Mouse (Mus musculus) midbrain, embryonic 14.5 days (tissue): ENCODE measurements at regions not wholly inside any gene's neighbourhood (a gene's known extent, or its start where the extent isn't known, plus 50 kb on each side); places are given as distances from the start of the nearest gene placed in this dataset.
A peak's percentile ranks its signal among the peaks of the same experiment; 100 is the strongest.

ENCODE experiments used
- ATAC-seq: fragments of 200-750 bp; cut with Nextera tagmentation; 2 replicates; pipeline ENCODE4 v1.8.0; 2017; ENCODE audit warnings: moderate number of reproducible peaks, moderate library complexity; ENCODE audit not compliant: low FRiP score, low TSS enrichment
- DNase-seq: peaks from one replicate; pipeline ENCODE4 v3.0.0-alpha.2; 2015
- H3K27ac ChIP-seq: fragments of 300-500 bp; sonication (generic); replicated peaks from 2 replicates; pipeline ENCODE4 v1.5.1; 2014; ENCODE audit warnings: mild to moderate bottlenecking, low read depth, low read length, moderate library complexity
- H3K27me3 ChIP-seq: fragments of 300-500 bp; sonication (generic); 2 replicates; pipeline ENCODE4 v1.6.1; 2014; ENCODE audit warnings: low read length, control low read depth, mixed read lengths; ENCODE audit not compliant: control insufficient read depth, insufficient read depth
- H3K36me3 ChIP-seq: fragments of 300-500 bp; sonication (generic); 2 replicates; pipeline ENCODE4 v1.6.1; 2014; ENCODE audit warnings: low read length, control low read depth; ENCODE audit not compliant: control insufficient read depth, insufficient read depth
- H3K4me1 ChIP-seq: fragments of 300-500 bp; sonication (generic); 2 replicates; pipeline ENCODE4 v1.6.1; 2014; ENCODE audit warnings: mild to moderate bottlenecking, antibody characterized with exemption, low read length, control low read depth; ENCODE audit not compliant: control insufficient read depth, insufficient read depth
- H3K4me2 ChIP-seq: fragments of 300-500 bp; sonication (generic); 2 replicates; pipeline ENCODE4 v1.6.1; 2014; ENCODE audit warnings: mild to moderate bottlenecking, low read length, moderate library complexity
- H3K4me3 ChIP-seq: fragments of 300-500 bp; sonication (generic); replicated peaks from 2 replicates; pipeline ENCODE4 v1.5.1; 2014; ENCODE audit warnings: low read depth, low read length
- H3K9ac ChIP-seq: fragments of 300-500 bp; sonication (generic); replicated peaks from 2 replicates; pipeline ENCODE4 v1.6.1; 2014; ENCODE audit warnings: mild to moderate bottlenecking, low read length, moderate library complexity
- H3K9me3 ChIP-seq: fragments of 300-500 bp; sonication (generic); 2 replicates; pipeline ENCODE4 v1.6.1; 2016; ENCODE audit warnings: low read length, control low read depth, mixed read lengths; ENCODE audit not compliant: control insufficient read depth
- WGBS: fragments of 180-500 bp; shearing (Covaris S2); extraction: QIAGEN DNeasy Blood & Tissue Kit; methylation state at CpG from one replicate; pipeline ENCODE4 v1.1.7; 2014; 5-methylcytosine and 5-hydroxymethylcytosine counted together

- Histone ChIP-seq H3K4me3 (no peak overlapping the region), H3K27ac (no peak overlapping the region), H3K36me3 (no peaks in the 10 kb centered on the region), H3K9me3 (no peaks in the 10 kb centered on the region), H3K9ac (no peak overlapping the region), H3K4me2 (no peak overlapping the region), H3K27me3 (no peaks in the 10 kb centered on the region), H3K4me1 (no peaks in the 10 kb centered on the region)
- WGBS: 80% methylated on average over 5 of the region's 5 CpGs
- DNase-seq: no peak
- ATAC-seq: no peak
These were observed 232.4 kb upstream of the Tll1 start for GRCm38 (mm10) chr8:64438489-64438888.

GRCm38 (mm10) chr8:64434648-64435047 lies 228.6 kb upstream of the Tll1 start:
- no peak for DNase-seq
- no peaks in the 10 kb centered on the region for H3K36me3 ChIP-seq
- no peak overlapping the region for H3K4me2 ChIP-seq
- no peaks in the 10 kb centered on the region for H3K9me3 ChIP-seq
- ATAC-seq: no peak
- no peak overlapping the region for H3K27ac ChIP-seq
- H3K9ac ChIP-seq: no peak overlapping the region
- no peak overlapping the region for H3K4me3 ChIP-seq
- no peaks in the 10 kb centered on the region for H3K27me3 ChIP-seq
- H3K4me1 ChIP-seq: no peaks in the 10 kb centered on the region
- WGBS: 78% methylated on average over 7 of the region's 7 CpGs

- H3K27me3 ChIP-seq: no peaks in the 10 kb centered on the region
- H3K4me3 ChIP-seq: no peak overlapping the region
- ATAC-seq: 0 out of 2 replicates have a peak, but pooled peaks have one; percentile 14
- WGBS: 20% methylated on average over 4 of the region's 4 CpGs
- no peak overlapping the region for H3K4me2 ChIP-seq
- H3K9ac ChIP-seq: no peak overlapping the region
- no peak overlapping the region for H3K27ac ChIP-seq
- H3K4me1 ChIP-seq: peaks cover 6% of the 10 kb centered on the region
- H3K36me3 ChIP-seq: no peaks in the 10 kb centered on the region
- no peaks in the 10 kb centered on the region for H3K9me3 ChIP-seq
- no peak for DNase-seq
These were observed 216.8 kb upstream of the Tll1 start for GRCm38 (mm10) chr8:64422850-64423214.

GRCm38 (mm10) chr8:64422200-64422849 lies 216.3 kb upstream of the Tll1 start:
- ATAC-seq (peak; percentile 72), DNase-seq (peak; percentile 67)
- Histone ChIP-seq H3K27me3 (no peaks in the 10 kb centered on the region), H3K9me3 (no peaks in the 10 kb centered on the region), H3K9ac (no peak overlapping the region), H3K27ac (no peak overlapping the region), H3K4me3 (no peak overlapping the region), H3K4me2 (peak overlapping the region; percentile 15; the same call in 1 of the 2 replicates), H3K36me3 (no peaks in the 10 kb centered on the region), H3K4me1 (peaks cover 6% of the 10 kb centered on the region)
- WGBS: 8% methylated on average over 8 of the region's 8 CpGs

GRCm38 (mm10) chr8:64421502-64422199 lies 215.6 kb upstream of the Tll1 start:
- Histone ChIP-seq H3K27me3 (no peaks in the 10 kb centered on the region), H3K27ac (no peak overlapping the region), H3K9ac (no peak overlapping the region), H3K36me3 (no peaks in the 10 kb centered on the region), H3K9me3 (no peaks in the 10 kb centered on the region), H3K4me2 (peak overlapping the region; percentile 15; the same call in 1 of the 2 replicates), H3K4me3 (no peak overlapping the region), H3K4me1 (peaks cover 6% of the 10 kb centered on the region)
- WGBS: 45% methylated on average over 6 of the region's 6 CpGs
- peak; percentile 53 for ATAC-seq
- DNase-seq: no peak

GRCm38 (mm10) chr8:64412488-64413188 lies 206.6 kb upstream of the Tll1 start:
- Histone ChIP-seq H3K27me3 (no peaks in the 10 kb centered on the region), H3K9me3 (no peaks in the 10 kb centered on the region), H3K4me2 (no peak overlapping the region), H3K36me3 (no peaks in the 10 kb centered on the region), H3K9ac (no peak overlapping the region), H3K4me1 (no peaks in the 10 kb centered on the region), H3K4me3 (no peak overlapping the region), H3K27ac (no peak overlapping the region)
- DNase-seq (peak; percentile 52), ATAC-seq (peak; percentile 71)
- WGBS: 48% methylated on average over 15 of the region's 15 CpGs

GRCm38 (mm10) chr8:64406775-64407490 lies 200.9 kb upstream of the Tll1 start:
- ATAC-seq (no peak), DNase-seq (no peak)
- no peaks in the 10 kb centered on the region for H3K27me3 ChIP-seq
- no peak overlapping the region for H3K4me2 ChIP-seq
- no peaks in the 10 kb centered on the region for H3K36me3 ChIP-seq
- H3K9me3 ChIP-seq: no peaks in the 10 kb centered on the region
- WGBS: 69% methylated on average over 9 of the region's 9 CpGs
- no peak overlapping the region for H3K4me3 ChIP-seq
- H3K4me1 ChIP-seq: no peaks in the 10 kb centered on the region
- H3K27ac ChIP-seq: no peak overlapping the region
- H3K9ac ChIP-seq: no peak overlapping the region

GRCm38 (mm10) chr8:64399554-64399953 lies 193.5 kb upstream of the Tll1 start:
- H3K4me2 ChIP-seq: no peak overlapping the region
- ATAC-seq: no peak
- no peak overlapping the region for H3K9ac ChIP-seq
- no peak for DNase-seq
- no peak overlapping the region for H3K4me3 ChIP-seq
- no peaks in the 10 kb centered on the region for H3K27me3 ChIP-seq
- no peak overlapping the region for H3K27ac ChIP-seq
- WGBS: 59% methylated on average over 3 of the region's 3 CpGs
- H3K9me3 ChIP-seq: no peaks in the 10 kb centered on the region
- no peaks in the 10 kb centered on the region for H3K4me1 ChIP-seq
- H3K36me3 ChIP-seq: no peaks in the 10 kb centered on the region
